Mouse (Mus musculus) embryonic fibroblast, embryonic 13.5 days (primary cell): ENCODE measurements around the gene Zfp467. TPM values are rescaled to one million over a fixed set of nuclear protein-coding genes. Genes with fewer than 3 reads are reported as not detected.

ENCODE experiments used
- H3K27ac ChIP-seq: 2 replicates; pipeline ENCODE4 v1.5.1; 2012; ENCODE audit warnings: low read length, control low read depth, inconsistent platforms; ENCODE audit not compliant: insufficient read depth
- H3K4me1 ChIP-seq: 2 replicates; pipeline ENCODE4 v1.6.1; 2011; ENCODE audit warnings: low read length; ENCODE audit not compliant: control insufficient read depth, insufficient read depth
- H3K4me3 ChIP-seq: 2 replicates; pipeline ENCODE4 v1.5.1; 2011; ENCODE audit warnings: mild to moderate bottlenecking, control low read depth, low read length; ENCODE audit not compliant: insufficient read depth
- CTCF ChIP-seq: IDR thresholded peaks from 2 replicates; pipeline ENCODE4 v1.5.1; 2011; ENCODE audit warnings: mild to moderate bottlenecking, control low read depth, low read length, moderate library complexity, borderline replicate concordance; ENCODE audit not compliant: insufficient read depth
- POLR2A ChIP-seq: IDR thresholded peaks from 2 replicates; pipeline ENCODE4 v1.6.1; 2011; ENCODE audit warnings: low read depth, mild to moderate bottlenecking, control low read depth, low read length, moderate library complexity
- polyA plus RNA-seq: library from polyadenylated mRNA; stranded (reverse); fragments of >200 nt; gene quantifications from 2 replicates; pipeline ENCODE4 v1.2.4, GENCODE M21; 2011; ENCODE audit warnings: low read depth; ENCODE audit not compliant: missing spikeins, insufficient read length

The Zfp467 gene
- polyA plus RNA-seq, 1 experiment, result 14.7 TPM

GRCm38 (mm10) chr6:48414886-48415285 lies 30.7 kb downstream of the Zfp467 start:
- H3K4me1 ChIP-seq, result no peaks in the 10 kb centered on the region
- H3K4me3 ChIP-seq, result no peak overlapping the region
- H3K27ac ChIP-seq, result no peak overlapping the region
- TF ChIP-seq CTCF, result no peak
- TF ChIP-seq POLR2A, result no peak

DNA sequence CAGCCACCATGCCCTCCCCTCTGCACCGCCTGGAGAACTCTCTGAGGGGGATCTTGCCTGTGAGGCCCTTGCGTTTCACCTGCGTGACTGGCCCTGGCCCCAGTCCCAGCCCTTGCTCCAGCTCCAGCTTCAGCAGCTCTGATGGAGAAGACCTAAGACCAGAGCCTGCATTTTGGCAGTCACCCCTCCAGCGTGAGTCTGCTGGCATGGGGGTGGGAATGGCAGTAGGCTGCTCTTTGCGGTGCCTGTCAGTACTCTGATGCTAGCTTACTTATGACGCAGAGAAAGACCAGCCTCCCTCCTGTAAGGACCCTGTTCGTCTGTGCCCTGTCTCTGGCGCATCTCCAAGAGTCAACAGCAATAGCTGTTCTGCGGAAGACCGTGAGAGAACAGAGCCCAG lies 32.5 kb downstream of the Zfp467 start:
- Histone ChIP-seq H3K4me1 (no peaks in the 10 kb centered on the region), H3K4me3 (no peak overlapping the region), H3K27ac (no peak overlapping the region)
- TF ChIP-seq CTCF (no peak), POLR2A (no peak)

- Histone ChIP-seq H3K4me1 (no peaks in the 10 kb centered on the region), H3K4me3 (no peak overlapping the region), H3K27ac (no peak overlapping the region)
- TF ChIP-seq POLR2A, result no peak
- no peak for TF ChIP-seq CTCF
Observed at GRCm38 (mm10) chr6:48412662-48413061, 33.0 kb downstream of the Zfp467 start.

- Histone ChIP-seq H3K27ac (no peak overlapping the region), H3K4me3 (no peak overlapping the region), H3K4me1 (no peaks in the 10 kb centered on the region)
- TF ChIP-seq CTCF (no peak), POLR2A (no peak)
Observed at GRCm38 (mm10) chr6:48412147-48412546, 33.5 kb downstream of the Zfp467 start.

- Histone ChIP-seq H3K27ac (no peak overlapping the region), H3K4me3 (no peak overlapping the region), H3K4me1 (no peaks in the 10 kb centered on the region)
- TF ChIP-seq CTCF (no peak), POLR2A (no peak)
Observed at GRCm38 (mm10) chr6:48411193-48412092, 34.2 kb downstream of the Zfp467 start.

- H3K4me1 ChIP-seq, result no peaks in the 10 kb centered on the region
- no peak overlapping the region for H3K27ac ChIP-seq
- TF ChIP-seq CTCF (no peak), POLR2A (no peak)
- H3K4me3 ChIP-seq, result no peak overlapping the region
Observed at GRCm38 (mm10) chr6:48410551-48410950, 35.1 kb downstream of the Zfp467 start.

GRCm38 (mm10) chr6:48409726-48410343 lies 35.8 kb downstream of the Zfp467 start:
- no peak overlapping the region for H3K27ac ChIP-seq
- H3K4me3 ChIP-seq, result no peak overlapping the region
- no peaks in the 10 kb centered on the region for H3K4me1 ChIP-seq
- TF ChIP-seq CTCF (no peak), POLR2A (no peak)

GRCm38 (mm10) chr6:48404071-48404470 lies 41.6 kb downstream of the Zfp467 start:
- no peak overlapping the region for H3K27ac ChIP-seq
- no peak overlapping the region for H3K4me3 ChIP-seq
- no peaks in the 10 kb centered on the region for H3K4me1 ChIP-seq
- TF ChIP-seq POLR2A, result no peak

GRCm38 (mm10) chr6:48399906-48400305 lies 45.7 kb downstream of the Zfp467 start:
- Histone ChIP-seq H3K4me3 (no peak overlapping the region), H3K4me1 (no peaks in the 10 kb centered on the region), H3K27ac (no peak overlapping the region)
- TF ChIP-seq CTCF, result no peak
- TF ChIP-seq POLR2A, result no peak

DNA sequence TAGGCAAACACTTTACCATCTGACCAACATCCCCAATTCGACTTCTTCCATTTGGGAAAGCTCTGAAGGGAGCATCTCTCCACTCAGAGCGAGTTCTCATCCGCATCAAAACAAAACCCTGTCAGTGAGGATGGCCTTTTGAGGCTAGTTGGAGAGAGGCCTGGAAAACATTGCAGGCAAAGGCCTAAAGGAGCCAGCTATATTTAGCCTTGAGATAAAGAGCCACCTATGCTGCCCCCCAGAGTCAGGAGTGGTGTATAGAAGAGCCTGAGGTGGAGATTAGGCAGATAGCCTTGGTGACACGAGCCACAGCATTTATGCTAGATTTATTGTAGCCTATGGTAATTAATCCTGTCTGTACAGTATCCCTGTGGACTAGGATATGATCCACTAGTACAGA lies 48.3 kb downstream of the Zfp467 start:
- Histone ChIP-seq H3K4me3 (no peak overlapping the region), H3K4me1 (no peaks in the 10 kb centered on the region), H3K27ac (no peak overlapping the region)
- TF ChIP-seq CTCF, result no peak
- TF ChIP-seq POLR2A, result no peak
